ENCODE assay signal across 8 mouse cellular contexts in the genomic region with DNA sequence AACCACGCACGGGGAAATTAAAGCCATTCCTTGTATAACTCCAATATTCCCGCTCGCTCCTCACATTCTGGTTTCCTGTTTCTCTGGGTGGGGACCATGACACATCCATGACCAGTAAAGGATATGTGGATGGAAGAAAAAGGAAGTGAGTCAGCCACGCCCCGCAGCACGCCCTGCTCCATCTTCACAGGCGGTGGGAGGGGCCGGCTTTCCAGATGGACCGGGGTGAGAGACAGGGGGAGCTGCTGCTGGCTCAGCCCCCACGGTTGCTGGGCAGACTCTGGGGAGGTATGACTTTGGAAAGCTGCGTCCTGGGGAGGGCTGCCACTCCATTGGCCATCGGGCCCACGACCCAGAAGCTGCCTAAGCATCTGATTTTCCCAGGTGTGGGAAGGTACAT. TPM values are rescaled to one million over a fixed set of nuclear protein-coding genes. Genes with fewer than 3 reads are reported as not detected.
DNase-seq lines count a peak whose midpoint lies in the region; ATAC-seq and TF ChIP-seq lines count a peak whose summit lies in the region.

No protein-coding gene starts in this region.

- 0 out of 2 replicates have a peak overlapping the region, but pooled peaks have one; percentile 35 for H3K27ac ChIP-seq in hindbrain, embryonic 10.5 days
- H3K27ac ChIP-seq in hindbrain, embryonic 12.5 days: no peak overlapping the region
- peak overlapping the region; percentile 48; the same call in 1 of the 2 replicates for H3K27ac ChIP-seq in hindbrain, embryonic 13.5 days
- no peak overlapping the region for H3K27ac ChIP-seq in limb, embryonic 13.5 days

- no peak overlapping the region for H3K4me2 ChIP-seq in hindbrain, embryonic 12.5 days (replicated peaks)
- H3K4me2 ChIP-seq in hindbrain, embryonic 13.5 days: no peak overlapping the region
- peak overlapping the region; percentile 14; the same call in 1 of the 2 replicates for H3K4me2 ChIP-seq in limb, embryonic 13.5 days (replicated peaks)

- peak; percentile 34 for DNase-seq in hindbrain, embryonic 10.5 days (ENCODE audit: low spot score)
- peak; percentile 63 for DNase-seq in G1E (ENCODE audit: low spot score)
- DNase-seq in frontal cortex, postnatal 10 days (ENCODE audit: low spot score in 2 of 2): peak; percentile 43 to 56
- DNase-seq in right cerebral cortex, postnatal 36 days (ENCODE audit: low spot score in 2 of 2): peak; percentile 42 to 65
- no peak for DNase-seq in B cell, adult 2 months

- H3K9ac ChIP-seq in hindbrain, embryonic 12.5 days: no peak overlapping the region
- no peak overlapping the region for H3K9ac ChIP-seq in hindbrain, embryonic 13.5 days
- peak overlapping the region; percentile 19; the same call in 1 of the 2 replicates for H3K9ac ChIP-seq in limb, embryonic 13.5 days

- H3K4me1 ChIP-seq in hindbrain, embryonic 10.5 days (replicated peaks): peaks cover 16% of the 10 kb centered on the region
- H3K4me1 ChIP-seq in hindbrain, embryonic 12.5 days: peaks cover 17% of the 10 kb centered on the region
- peaks cover 44% of the 10 kb centered on the region for H3K4me1 ChIP-seq in G1E (ENCODE audit: insufficient read depth, low read depth, low read length)
- H3K4me1 ChIP-seq in hindbrain, embryonic 13.5 days (replicated peaks): peaks cover 12% of the 10 kb centered on the region
- H3K4me1 ChIP-seq in limb, embryonic 13.5 days: peaks cover 36% of the 10 kb centered on the region

- H3K27me3 ChIP-seq in hindbrain, embryonic 10.5 days (ENCODE audit: insufficient read depth, poor library complexity, severe bottlenecking): no peaks in the 10 kb centered on the region
- no peaks in the 10 kb centered on the region for H3K27me3 ChIP-seq in hindbrain, embryonic 12.5 days
- no peaks in the 10 kb centered on the region for H3K27me3 ChIP-seq in G1E (ENCODE audit: insufficient read depth, low read length)
- no peaks in the 10 kb centered on the region for H3K27me3 ChIP-seq in hindbrain, embryonic 13.5 days
- H3K27me3 ChIP-seq in limb, embryonic 13.5 days: no peaks in the 10 kb centered on the region

- H3K4me3 ChIP-seq in hindbrain, embryonic 10.5 days: no peak overlapping the region
- no peak overlapping the region for H3K4me3 ChIP-seq in hindbrain, embryonic 12.5 days
- H3K4me3 ChIP-seq in G1E (ENCODE audit: low read depth, low read length): no peak overlapping the region
- H3K4me3 ChIP-seq in hindbrain, embryonic 13.5 days: no peak overlapping the region
- H3K4me3 ChIP-seq in limb, embryonic 13.5 days: no peak overlapping the region

- H3K9me3 ChIP-seq in hindbrain, embryonic 10.5 days: 0 out of 2 replicates have a peak, but pooled peaks cover 1% of the 10 kb centered on the region
- H3K9me3 ChIP-seq in hindbrain, embryonic 12.5 days (replicated peaks): no peaks in the 10 kb centered on the region
- peaks cover 3% of the 10 kb centered on the region; the same call in 1 of the 2 replicates for H3K9me3 ChIP-seq in G1E (replicated peaks)
- no peaks in the 10 kb centered on the region for H3K9me3 ChIP-seq in hindbrain, embryonic 13.5 days
- H3K9me3 ChIP-seq in limb, embryonic 13.5 days: no peaks in the 10 kb centered on the region

- 41% methylated on average over 14 of the region's 14 CpGs for WGBS in hindbrain, embryonic 10.5 days
- WGBS in hindbrain, embryonic 12.5 days: 32% methylated on average over 14 of the region's 14 CpGs
- 37% methylated on average over 14 of the region's 14 CpGs for WGBS in hindbrain, embryonic 13.5 days
- 19% methylated on average over 14 of the region's 14 CpGs for WGBS in limb, embryonic 13.5 days

- peaks cover 16% of the 10 kb centered on the region for H3K36me3 ChIP-seq in hindbrain, embryonic 10.5 days
- peaks cover 8% of the 10 kb centered on the region for H3K36me3 ChIP-seq in hindbrain, embryonic 12.5 days
- H3K36me3 ChIP-seq in G1E (replicated peaks): peaks cover 51% of the 10 kb centered on the region
- H3K36me3 ChIP-seq in hindbrain, embryonic 13.5 days: peaks cover 12% of the 10 kb centered on the region
- H3K36me3 ChIP-seq in limb, embryonic 13.5 days: peaks cover 8% of the 10 kb centered on the region

- TF ChIP-seq CTCF in G1E (IDR thresholded peaks at IDR 0.05; ENCODE audit: low read depth, low read length): no peak

- ATAC-seq in hindbrain, embryonic 12.5 days (ENCODE audit: low FRiP score): no peak
- peak; percentile 41 for ATAC-seq in G1E (ENCODE audit: extremely low read depth, insufficient number of reproducible peaks, low FRiP score, poor library complexity, severe bottlenecking)
- ATAC-seq in hindbrain, embryonic 13.5 days (ENCODE audit: low FRiP score): no peak
- ATAC-seq in limb, embryonic 13.5 days (ENCODE audit: low FRiP score, low read depth): no peak

RNA-seq across cellular contexts. Expression of gene Prox2, which starts 16.5 kb away (rescaled TPM):
- polyA plus RNA-seq in hindbrain, embryonic 10.5 days (2016; fragmentation: Nextera tagmentation; extraction: Ambion mirVana): 3.8 and 4.7 TPM in 2 replicates
- 3.2 and 4.0 TPM in 2 replicates for polyA plus RNA-seq in hindbrain, embryonic 12.5 days (2016; fragmentation: Nextera tagmentation; extraction: Ambion mirVana)
- total RNA-seq in G1E (2014; fragmentation: Nextera tagmentation) (12.1 and 13.5 TPM in 2 replicates), G1E (2017) (10.3 and 10.7 TPM in 2 replicates)
- 6.8 and 7.0 TPM in 2 replicates for polyA plus RNA-seq in G1E (2012)
- 2.0 and 2.2 TPM in 2 replicates for polyA plus RNA-seq in hindbrain, embryonic 13.5 days (2015; fragmentation: Nextera tagmentation; extraction: Ambion mirVana)
- polyA plus RNA-seq in limb, embryonic 13.5 days (2015; fragmentation: Nextera tagmentation; extraction: Ambion mirVana): 3.6 and 4.1 TPM in 2 replicates

RNA-seq across cellular contexts. Expression of gene Dlst, which starts 16.6 kb away (rescaled TPM):
- 101 and 109 TPM in 2 replicates for polyA plus RNA-seq in hindbrain, embryonic 10.5 days (2016; fragmentation: Nextera tagmentation; extraction: Ambion mirVana)
- polyA plus RNA-seq in hindbrain, embryonic 12.5 days (2016; fragmentation: Nextera tagmentation; extraction: Ambion mirVana): 102 and 109 TPM in 2 replicates
- total RNA-seq in G1E (2014; fragmentation: Nextera tagmentation) (208 and 213 TPM in 2 replicates), G1E (2017) (200 and 221 TPM in 2 replicates)
- 728 and 1,047 TPM in 2 replicates for polyA plus RNA-seq in G1E (2012)
- polyA plus RNA-seq in hindbrain, embryonic 13.5 days (2015; fragmentation: Nextera tagmentation; extraction: Ambion mirVana): 103 and 107 TPM in 2 replicates
- 105 and 110 TPM in 2 replicates for polyA plus RNA-seq in limb, embryonic 13.5 days (2015; fragmentation: Nextera tagmentation; extraction: Ambion mirVana)

RNA-seq across cellular contexts. Expression of gene Rps6kl1, which starts 57.1 kb away (rescaled TPM):
- 3.7 and 3.8 TPM in 2 replicates for polyA plus RNA-seq in hindbrain, embryonic 10.5 days (2016; fragmentation: Nextera tagmentation; extraction: Ambion mirVana)
- 7.2 and 7.6 TPM in 2 replicates for polyA plus RNA-seq in hindbrain, embryonic 12.5 days (2016; fragmentation: Nextera tagmentation; extraction: Ambion mirVana)
- total RNA-seq in G1E (2014; fragmentation: Nextera tagmentation) (not detected in 2 replicates), G1E (2017) (0.06 and 0.11 TPM in 2 replicates)
- polyA plus RNA-seq in G1E (2012): 0.03 TPM in 1 of 2 replicates, not detected in the other
- polyA plus RNA-seq in hindbrain, embryonic 13.5 days (2015; fragmentation: Nextera tagmentation; extraction: Ambion mirVana): 23.3 and 24.1 TPM in 2 replicates
- 0.31 and 0.33 TPM in 2 replicates for polyA plus RNA-seq in limb, embryonic 13.5 days (2015; fragmentation: Nextera tagmentation; extraction: Ambion mirVana)

Comparison
In these comparisons a context has a peak if more than half of its experiments do, and no peak if none do; other contexts are left out.
1. H3K27ac ChIP-seq: peak in hindbrain, embryonic 10.5 days (single experiment) and hindbrain, embryonic 13.5 days (single experiment); none in hindbrain, embryonic 12.5 days (single experiment) and limb, embryonic 13.5 days (single experiment).
2. DNase-seq: peak in hindbrain, embryonic 10.5 days (single experiment), G1E (single experiment), frontal cortex, postnatal 10 days (2 of 2) and right cerebral cortex, postnatal 36 days (2 of 2); none in B cell, adult 2 months (0 of 2).